Comparison of ENCODE assay signal across 15 mouse cellular contexts in the genomic region with DNA sequence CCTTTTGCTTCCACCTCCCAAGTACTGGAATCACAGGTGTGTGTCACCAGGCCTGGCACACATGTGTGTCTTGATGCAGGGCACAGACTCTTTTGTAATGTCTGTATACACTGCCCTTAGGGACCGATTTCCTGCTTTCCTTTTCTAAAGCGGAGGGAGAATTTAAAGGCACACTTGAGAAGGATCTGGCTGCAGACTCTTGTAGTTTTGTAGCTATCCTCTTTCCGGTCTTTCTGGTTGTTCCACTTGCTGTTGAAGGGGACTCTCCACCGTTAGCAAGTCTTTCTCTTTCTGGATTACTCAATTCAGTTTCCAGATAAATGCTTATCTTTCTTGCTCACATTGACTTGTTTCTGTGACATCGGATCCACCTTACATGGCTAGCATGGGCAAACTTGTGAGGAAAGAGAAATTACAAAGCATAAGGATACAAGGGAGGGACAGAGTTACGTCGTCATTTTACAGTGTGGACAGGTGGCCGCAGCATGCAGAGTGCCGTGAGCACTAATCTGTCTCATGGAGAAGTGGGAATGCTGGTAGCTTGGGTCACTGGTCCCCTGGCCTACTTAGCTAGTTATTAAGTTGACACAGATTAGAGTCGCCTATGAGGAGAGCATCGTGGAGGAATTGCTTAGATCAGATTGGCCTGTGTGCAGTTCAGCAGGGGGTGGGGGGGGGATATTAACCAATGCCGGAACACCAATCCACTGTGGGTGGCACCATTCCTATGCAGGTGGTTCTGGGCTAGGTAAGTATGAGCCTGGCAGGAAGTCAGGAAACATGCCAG. TPM values are rescaled to one million over a fixed set of nuclear protein-coding genes. Genes with fewer than 3 reads are reported as not detected.
DNase-seq lines count a peak whose midpoint lies in the region; ATAC-seq lines count a peak whose summit lies in the region.
"Had no signal": no experiment of that assay in that cellular context is flagged by ENCODE, and none has a peak within 500 bp of the region (broad histone marks: within the 10 kb centered on the region; RNA-seq: fewer than 3 reads in every experiment).

No protein-coding gene starts in this region.

- H3K27ac ChIP-seq in hindbrain, embryonic 10.5 days = peak overlapping the region; percentile 81
- H3K27ac ChIP-seq in hindbrain, embryonic 12.5 days = no peak overlapping the region
- H3K27ac ChIP-seq in liver, embryonic 15.5 days (replicated peaks) = peak overlapping the region; percentile 72
- H3K27ac ChIP-seq: hindbrain, embryonic 15.5 days; limb, embryonic 10.5 days; neural tube, embryonic 15.5 days had no signal

- 0 out of 2 replicates have a peak, but pooled peaks cover 4% of the 10 kb centered on the region for H3K27me3 ChIP-seq in hindbrain, embryonic 10.5 days (ENCODE audit: insufficient read depth, poor library complexity, severe bottlenecking)
- no peaks in the 10 kb centered on the region for H3K27me3 ChIP-seq in hindbrain, embryonic 12.5 days
- no peaks in the 10 kb centered on the region for H3K27me3 ChIP-seq in liver, embryonic 15.5 days
- H3K27me3 ChIP-seq: hindbrain, embryonic 15.5 days; neural tube, embryonic 15.5 days had no signal

- H3K36me3 ChIP-seq in hindbrain, embryonic 10.5 days = no peaks in the 10 kb centered on the region
- no peaks in the 10 kb centered on the region for H3K36me3 ChIP-seq in hindbrain, embryonic 12.5 days
- no peaks in the 10 kb centered on the region for H3K36me3 ChIP-seq in liver, embryonic 15.5 days (replicated peaks)
- H3K36me3 ChIP-seq: G1E; hindbrain, embryonic 15.5 days; limb, embryonic 10.5 days; neural tube, embryonic 15.5 days had no signal

- 91% methylated on average over 12 of the region's 12 CpGs for WGBS in hindbrain, embryonic 10.5 days
- WGBS in hindbrain, embryonic 12.5 days = 89% methylated on average over 12 of the region's 12 CpGs
- WGBS in liver, embryonic 15.5 days (ENCODE audit: insufficient replicate concordance) = 45% methylated on average over 12 of the region's 12 CpGs

- DNase-seq in hindbrain, embryonic 10.5 days (ENCODE audit: low spot score) = no peak
- peak; percentile 71 for DNase-seq in lung, postnatal 36 days
- no peak for DNase-seq in frontal cortex, postnatal 14 days (ENCODE audit: low spot score in 2 of 2)
- no peak for DNase-seq in cerebellum, adult 9-10 months
- DNase-seq: gastrocnemius, postnatal 25 days; kidney, adult 2 months; kidney, postnatal 4 days; layer of hippocampus, postnatal 36 days had no signal

- H3K4me3 ChIP-seq in hindbrain, embryonic 10.5 days = no peak overlapping the region
- no peak overlapping the region for H3K4me3 ChIP-seq in hindbrain, embryonic 12.5 days
- no peak overlapping the region for H3K4me3 ChIP-seq in liver, embryonic 15.5 days (replicated peaks)
- H3K4me3 ChIP-seq: hindbrain, embryonic 15.5 days; limb, embryonic 10.5 days; neural tube, embryonic 15.5 days had no signal

- H3K4me1 ChIP-seq in hindbrain, embryonic 10.5 days (replicated peaks) = peaks cover 30% of the 10 kb centered on the region
- H3K4me1 ChIP-seq in hindbrain, embryonic 12.5 days = peaks cover 15% of the 10 kb centered on the region
- H3K4me1 ChIP-seq in liver, embryonic 15.5 days (replicated peaks) = peaks cover 38% of the 10 kb centered on the region

- H3K4me2 ChIP-seq in hindbrain, embryonic 12.5 days (replicated peaks) = no peak overlapping the region
- H3K4me2 ChIP-seq in liver, embryonic 15.5 days = peak overlapping the region; percentile 46
- H3K4me2 ChIP-seq: hindbrain, embryonic 15.5 days; neural tube, embryonic 15.5 days had no signal

- H3K9ac ChIP-seq in hindbrain, embryonic 12.5 days = no peak overlapping the region
- H3K9ac ChIP-seq in liver, embryonic 15.5 days = no peak overlapping the region
- H3K9ac ChIP-seq: hindbrain, embryonic 15.5 days; neural tube, embryonic 15.5 days had no signal

- no peaks in the 10 kb centered on the region for H3K9me3 ChIP-seq in hindbrain, embryonic 10.5 days
- H3K9me3 ChIP-seq in hindbrain, embryonic 12.5 days (replicated peaks) = no peaks in the 10 kb centered on the region
- H3K9me3 ChIP-seq in liver, embryonic 15.5 days (replicated peaks) = no peaks in the 10 kb centered on the region
- H3K9me3 ChIP-seq: G1E; hindbrain, embryonic 15.5 days; limb, embryonic 10.5 days; neural tube, embryonic 15.5 days had no signal

- no peak for ATAC-seq in hindbrain, embryonic 12.5 days (ENCODE audit: low FRiP score)
- ATAC-seq in common myeloid progenitor, adult 5-6 weeks (replicated peaks; ENCODE audit: low read depth, poor library complexity, severe bottlenecking) = peak; percentile 46; the same call in 1 of the 2 replicates
- ATAC-seq in liver, embryonic 15.5 days (ENCODE audit: insufficient read depth) = peak; percentile 73

RNA-seq across cellular contexts. Expression of a gene that starts 54.4 kb away (rescaled TPM):
- 35.7 and 43.6 TPM in 2 replicates for polyA plus RNA-seq in hindbrain, embryonic 10.5 days (2016; fragmentation: Nextera tagmentation; extraction: Ambion mirVana)
- 58.8 and 64.7 TPM in 2 replicates for polyA plus RNA-seq in hindbrain, embryonic 12.5 days (2016; fragmentation: Nextera tagmentation; extraction: Ambion mirVana)
- 24.1 and 36.8 TPM in 2 replicates for total RNA-seq in common myeloid progenitor, adult 5-6 weeks (2017)
- polyA plus RNA-seq in liver, embryonic 15.5 days (2015; fragmentation: Nextera tagmentation; extraction: Ambion mirVana) = 5.2 and 6.2 TPM in 2 replicates
